Mouse (Mus musculus) thymus, adult 18-20 months (tissue): ENCODE data around the gene Fam166a.
A peak's percentile ranks its signal among the peaks of the same experiment; 100 is the strongest.

ENCODE experiments used
- DNase-seq, 2 experiments: peaks; one replicate each; pipeline ENCODE4 v3.0.0; 2022; ENCODE audit warnings: mixed read lengths in 2 of 2

Gene Fam166a

GRCm38 (mm10) chr2:25218445-25218844, at the start of gene Fam166a:
Fam166a (plus strand) TSS chr2:25218745.
- no peak for DNase-seq

GRCm38 (mm10) chr2:25169778-25170177, 48.8 kb upstream of the Fam166a start:
- DNase-seq: no peak

GRCm38 (mm10) chr2:25170326-25171100, 48.0 kb upstream of the Fam166a start:
- DNase-seq: no peak

- DNase-seq: no peak
Measured at GRCm38 (mm10) chr2:25171101-25171768, 47.3 kb upstream of the Fam166a start.

GRCm38 (mm10) chr2:25171769-25172153, 46.8 kb upstream of the Fam166a start:
- no peak for DNase-seq

- DNase-seq: no peak
Measured at GRCm38 (mm10) chr2:25172629-25173028, 45.9 kb upstream of the Fam166a start.

- DNase-seq: no peak
Measured at GRCm38 (mm10) chr2:25173821-25174220, 44.7 kb upstream of the Fam166a start.

- DNase-seq: no peak
Measured at GRCm38 (mm10) chr2:25174866-25175689, 43.5 kb upstream of the Fam166a start.

GRCm38 (mm10) chr2:25175690-25176078, 42.9 kb upstream of the Fam166a start:
- no peak for DNase-seq

- no peak for DNase-seq
Measured at GRCm38 (mm10) chr2:25176573-25176972, 42.0 kb upstream of the Fam166a start.

GRCm38 (mm10) chr2:25177076-25177475, 41.5 kb upstream of the Fam166a start:
- no peak for DNase-seq

- DNase-seq: no peak
Measured at GRCm38 (mm10) chr2:25177685-25178084, 40.9 kb upstream of the Fam166a start.

GRCm38 (mm10) chr2:25178285-25178972, 40.1 kb upstream of the Fam166a start:
- DNase-seq: no peak

GRCm38 (mm10) chr2:25179566-25180217, 38.9 kb upstream of the Fam166a start:
- no peak for DNase-seq

- peak; percentile 86 to 87 for DNase-seq
Measured at GRCm38 (mm10) chr2:25180478-25180903, 38.1 kb upstream of the Fam166a start, which contains the start of gene Nrarp. Nrarp (plus strand) TSS chr2:25180758.

- peak; percentile 38 for DNase-seq
Measured at GRCm38 (mm10) chr2:25180973-25181890, 37.3 kb upstream of the Fam166a start.

GRCm38 (mm10) chr2:25181891-25182397, 36.6 kb upstream of the Fam166a start:
- no peak for DNase-seq

GRCm38 (mm10) chr2:25182664-25183063, 35.9 kb upstream of the Fam166a start:
- no peak for DNase-seq

- no peak for DNase-seq
Measured at GRCm38 (mm10) chr2:25183336-25183735, 35.2 kb upstream of the Fam166a start.

- no peak for DNase-seq
Measured at GRCm38 (mm10) chr2:25184496-25184895, 34.0 kb upstream of the Fam166a start.
